Mouse (Mus musculus): ENCODE results near the gene Rbm38. TPM values are rescaled to one million over a fixed set of nuclear protein-coding genes. Genes with fewer than 3 reads are reported as not detected.
A peak's percentile ranks its signal among the peaks of the same experiment; 100 is the strongest.

The Rbm38 gene
- 1 to 10 TPM; 3.0 to 4.5 TPM for total RNA-seq (2021)
- long read RNA-seq, experiment 1, partial matches to known transcripts = 1 of 1 reads
- long read RNA-seq, experiment 1, other reads (novel, unspliced or antisense) = 0 of 1 reads
- long read RNA-seq, experiment 2, partial matches to known transcripts = 0 of 5 reads
- long read RNA-seq, experiment 2, other reads (novel, unspliced or antisense) = 1 of 5 reads

DNA sequence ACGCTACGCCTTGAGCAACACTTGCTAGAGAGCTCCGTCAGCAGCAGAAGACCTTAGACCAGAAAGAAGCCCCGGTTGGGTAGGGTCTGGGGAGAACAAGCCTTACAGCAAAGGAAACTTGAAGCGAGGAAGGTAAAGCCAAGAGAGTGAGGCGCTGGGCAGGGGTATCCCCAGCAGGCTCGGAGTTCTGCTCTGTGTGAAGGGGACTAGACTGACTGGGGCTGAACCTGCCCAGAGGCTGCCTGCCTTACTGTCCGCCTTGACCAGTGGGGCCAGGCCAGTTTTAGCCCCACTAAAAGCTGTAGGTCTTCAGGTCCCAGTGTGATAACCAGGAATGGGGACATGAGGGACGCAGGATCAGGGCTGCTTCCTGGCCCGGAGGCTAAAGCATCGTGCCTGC, at the start of gene Rbm38:
Rbm38 (plus strand) TSS at position 69 of the 400 bp plus-strand sequence.
- no peak within 1 kb of the TSS for H3K27ac ChIP-seq
- peak within 1 kb of the TSS; percentile 49 for H3K4me3 ChIP-seq
- TF ChIP-seq CTCF (conservative IDR thresholded peaks at IDR 0.05) = no peak
- no peak for DNase-seq (ENCODE audit: low spot score in 2 of 2)

DNA sequence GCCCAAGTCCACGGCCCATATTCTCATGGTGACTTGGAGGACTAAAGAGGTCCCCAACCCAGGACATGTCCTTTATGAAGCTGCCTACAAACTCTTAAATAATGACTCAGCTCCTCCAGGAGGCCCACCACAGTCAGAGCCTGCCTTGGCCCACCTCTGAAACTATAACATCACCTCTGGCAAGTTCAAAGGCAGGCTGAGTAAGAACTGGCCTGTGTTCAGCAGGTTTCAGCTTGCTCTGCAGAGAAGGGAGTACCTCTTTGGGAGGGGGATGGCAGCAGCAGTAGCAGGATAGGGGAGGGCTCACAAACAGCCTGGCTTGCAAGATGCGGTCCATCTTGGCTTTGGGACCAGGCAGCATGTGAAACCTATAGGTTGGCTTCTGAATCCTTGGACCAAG, 48.4 kb upstream of the Rbm38 start:
- Histone ChIP-seq H3K27ac (no peak overlapping the region), H3K4me3 (no peak overlapping the region)
- TF ChIP-seq CTCF (conservative IDR thresholded peaks at IDR 0.05) = no peak
- DNase-seq (ENCODE audit: low spot score in 2 of 2) = no peak

DNA sequence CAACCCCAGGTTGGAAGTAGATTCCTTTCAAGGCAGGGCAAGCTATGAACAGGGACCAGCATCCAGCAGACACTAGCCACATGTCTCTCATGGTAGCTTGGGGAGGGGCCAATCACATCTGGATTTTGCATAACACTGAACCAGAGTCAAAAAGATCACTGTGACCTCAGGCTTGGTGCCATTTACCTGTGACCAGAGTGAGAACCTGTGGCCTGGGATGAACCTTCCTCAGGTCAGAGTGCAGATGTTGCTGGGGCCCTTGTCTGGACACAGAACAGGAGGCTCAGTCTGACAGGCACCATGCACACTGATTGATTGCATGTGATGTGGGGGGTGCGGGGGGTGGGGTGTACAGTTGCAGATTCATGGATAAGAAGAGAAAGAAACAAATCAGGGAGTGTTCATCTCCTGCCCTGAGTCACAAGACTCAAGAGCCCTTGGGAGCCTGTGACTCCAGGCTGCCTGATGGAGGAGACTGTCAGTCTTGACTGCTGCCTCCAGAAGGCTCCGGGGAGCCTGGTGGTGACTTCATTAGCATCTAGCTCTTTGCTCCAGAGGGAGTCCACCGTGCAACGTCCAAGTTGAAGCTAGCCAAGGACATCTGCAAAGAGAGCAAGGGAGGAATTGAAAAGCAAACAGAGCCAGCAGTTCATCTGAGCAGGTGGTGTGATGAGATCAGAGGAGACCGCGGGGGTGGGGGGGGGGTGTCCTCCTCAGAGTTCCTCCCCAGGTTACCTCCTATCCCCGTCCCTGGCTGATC, 46.3 kb upstream of the Rbm38 start:
- no peak for TF ChIP-seq CTCF (conservative IDR thresholded peaks at IDR 0.05)
- H3K4me3 ChIP-seq = no peak overlapping the region
- H3K27ac ChIP-seq = no peak overlapping the region
- DNase-seq (ENCODE audit: low spot score in 2 of 2) = no peak

DNA sequence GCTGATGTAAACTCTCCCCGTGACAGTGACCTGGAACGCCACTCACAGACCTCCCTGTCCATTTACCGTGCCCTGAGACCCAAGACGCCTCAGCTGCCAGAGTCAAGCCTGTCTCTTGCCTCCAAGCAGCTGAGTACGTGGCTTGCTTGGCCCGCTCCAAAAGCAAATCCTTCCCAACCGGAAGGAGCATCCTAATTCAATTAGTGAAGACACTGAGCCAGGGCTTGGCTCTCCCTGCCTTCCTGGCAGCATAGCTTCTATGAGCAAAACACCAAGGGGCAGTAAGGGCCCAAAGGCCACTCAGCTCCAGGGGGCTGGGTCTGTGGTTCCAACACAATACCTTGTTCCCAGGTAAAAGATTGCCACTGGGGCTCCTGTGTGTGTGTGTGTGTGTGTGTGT, 45.6 kb upstream of the Rbm38 start:
- Histone ChIP-seq H3K27ac (no peak overlapping the region), H3K4me3 (no peak overlapping the region)
- no peak for DNase-seq (ENCODE audit: low spot score in 2 of 2)
- TF ChIP-seq CTCF (conservative IDR thresholded peaks at IDR 0.05) = no peak

DNA sequence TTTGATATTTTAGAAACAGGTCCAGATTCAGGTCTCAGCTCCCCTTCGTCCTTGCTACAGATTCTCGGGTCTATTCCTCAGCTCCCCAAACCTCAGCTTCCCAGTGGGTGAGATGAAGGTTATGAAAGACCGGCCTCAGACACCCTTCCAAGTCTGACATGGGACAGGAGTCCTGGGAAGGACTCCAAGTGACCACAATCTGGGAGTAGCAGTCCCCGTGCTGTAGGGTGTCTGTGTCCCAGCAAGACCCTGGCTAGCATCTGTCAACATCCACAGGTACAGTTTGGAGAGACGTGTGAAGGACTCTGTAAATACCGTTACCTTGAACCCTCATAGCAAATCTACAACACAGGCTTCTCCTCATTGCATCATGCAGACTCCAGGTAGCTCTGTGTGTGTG, 45.1 kb upstream of the Rbm38 start:
- no peak for DNase-seq (ENCODE audit: low spot score in 2 of 2)
- H3K27ac ChIP-seq = no peak overlapping the region
- H3K4me3 ChIP-seq = no peak overlapping the region
- TF ChIP-seq CTCF (conservative IDR thresholded peaks at IDR 0.05) = no peak

DNA sequence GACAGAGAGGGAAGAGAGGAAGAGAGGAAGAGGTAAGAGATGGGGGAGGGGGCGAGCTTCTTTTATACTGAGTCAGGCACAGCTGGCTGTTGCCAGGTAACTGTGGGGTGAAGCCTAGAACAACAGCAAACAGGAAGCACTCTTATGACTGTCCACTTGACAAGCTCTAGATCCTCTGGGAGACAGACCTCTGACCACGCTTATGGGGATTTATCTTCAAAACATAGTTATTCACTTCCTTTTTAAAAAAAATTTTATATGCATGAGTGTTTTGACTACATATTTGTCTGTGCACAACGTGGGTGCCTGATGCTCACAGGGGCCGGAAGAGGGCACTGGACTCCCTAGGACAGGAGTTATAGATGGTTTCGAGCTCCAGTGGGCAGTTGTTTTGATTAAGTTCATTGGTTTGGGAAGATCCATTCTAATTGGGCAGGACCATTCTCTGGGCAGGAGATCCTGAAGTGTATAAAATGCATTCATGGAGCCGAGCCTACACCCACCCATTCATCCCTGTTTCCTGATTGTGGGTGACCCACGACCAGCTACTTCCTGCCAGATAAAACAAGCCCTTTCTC, 43.5 kb upstream of the Rbm38 start:
- DNase-seq (ENCODE audit: low spot score in 2 of 2) = no peak
- H3K4me3 ChIP-seq = no peak overlapping the region
- TF ChIP-seq CTCF (conservative IDR thresholded peaks at IDR 0.05) = no peak
- no peak overlapping the region for H3K27ac ChIP-seq

DNA sequence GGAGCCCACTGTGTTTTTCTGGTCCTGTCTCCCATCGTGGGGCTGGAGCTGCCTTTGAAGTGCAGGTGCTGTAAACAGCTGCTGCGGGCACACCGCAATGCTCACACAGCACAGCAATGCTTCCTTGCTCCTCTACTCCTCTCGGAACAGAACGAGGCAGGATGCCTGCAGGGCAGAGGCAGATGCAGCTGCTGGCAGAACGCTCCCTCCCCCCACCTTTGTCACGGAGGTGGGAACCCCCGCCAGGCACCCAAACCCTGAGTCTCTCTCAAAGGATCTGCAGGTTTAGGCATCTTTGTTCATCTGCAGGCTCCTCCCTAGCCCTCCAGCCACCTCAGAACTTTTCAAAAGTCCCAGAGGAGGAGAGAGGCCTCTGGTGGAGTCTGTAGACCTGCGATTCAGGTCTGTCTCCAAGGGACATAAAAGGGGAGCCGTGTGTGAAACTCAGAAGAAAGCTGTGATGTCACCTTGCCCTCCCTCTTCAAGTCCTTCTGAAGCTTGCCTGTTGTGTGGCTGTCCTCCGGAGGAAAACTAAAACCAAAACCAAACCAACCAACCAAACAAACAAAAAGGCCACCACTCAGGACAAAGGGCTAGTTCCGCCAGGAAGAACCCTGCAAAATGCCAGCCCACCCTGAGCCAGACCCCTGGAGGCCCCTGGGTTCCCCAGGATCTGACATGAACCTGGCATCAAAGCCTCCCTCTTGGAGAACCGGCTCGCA, 42.7 kb upstream of the Rbm38 start, which contains the start of gene Spo11:
Spo11 (plus strand) TSS at position 292 of the 722 bp plus-strand sequence.
- DNase-seq (ENCODE audit: low spot score in 2 of 2) = no peak
- Histone ChIP-seq H3K27ac (no peak within 1 kb of the TSS), H3K4me3 (no peak within 1 kb of the TSS)
- no peak for TF ChIP-seq CTCF (conservative IDR thresholded peaks at IDR 0.05)

DNA sequence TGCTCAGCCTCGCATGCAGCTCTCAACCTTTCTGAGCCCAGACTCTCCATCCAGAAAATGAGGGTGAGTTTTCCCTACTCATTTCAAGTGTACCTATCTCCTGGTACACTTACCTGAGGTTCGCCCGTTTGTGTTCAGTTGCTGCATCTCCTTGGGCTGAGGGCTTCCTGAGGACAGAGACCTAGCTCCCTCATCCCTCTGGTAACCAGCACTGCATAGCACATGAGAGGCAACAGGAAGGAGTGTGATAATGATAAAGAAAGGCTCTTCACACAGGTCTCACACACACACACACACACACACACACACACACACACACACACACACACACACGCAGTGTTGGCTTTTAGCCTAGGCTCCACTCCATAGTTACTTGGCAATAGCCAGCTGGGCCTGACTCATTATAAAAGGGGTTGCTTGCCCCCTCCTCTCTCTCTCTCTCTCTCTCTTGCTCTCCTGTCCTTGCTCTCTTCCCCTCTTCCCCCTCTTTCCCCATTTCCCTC, 42.1 kb upstream of the Rbm38 start:
- H3K27ac ChIP-seq = no peak overlapping the region

DNA sequence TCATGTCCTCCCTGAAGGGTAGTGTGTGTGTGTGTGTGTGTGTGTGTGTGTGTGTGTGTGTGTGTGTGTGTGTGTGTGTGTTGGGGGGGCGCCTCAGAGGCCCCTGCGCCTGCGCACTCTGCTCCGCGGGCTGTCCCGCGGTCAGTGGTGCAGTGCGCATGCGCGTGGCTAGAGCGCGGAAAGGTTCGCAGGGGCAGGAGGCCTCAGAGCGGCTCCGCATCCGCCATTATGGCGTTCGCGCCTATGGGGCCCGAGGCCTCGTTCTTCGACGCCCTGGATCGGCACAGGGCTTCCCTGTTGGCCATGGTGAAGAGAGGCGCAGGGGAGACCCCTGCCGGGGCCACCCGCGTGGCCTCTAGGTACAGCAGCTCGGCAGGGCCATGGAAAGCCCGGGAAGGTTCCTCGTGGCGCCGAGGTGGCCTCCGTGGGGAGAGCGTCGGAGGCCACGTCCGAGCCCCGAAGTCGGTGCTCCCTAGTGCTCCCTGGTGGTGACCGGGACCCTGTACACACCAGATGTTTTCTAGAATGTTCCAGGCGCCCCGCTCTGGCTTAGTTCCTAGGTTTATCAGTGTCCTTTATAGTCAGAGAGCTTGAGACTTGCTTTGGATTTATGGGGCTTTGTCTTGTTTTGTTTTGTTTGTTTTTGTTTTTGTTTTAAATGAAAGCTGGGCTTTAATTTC, 40.5 kb upstream of the Rbm38 start:
- no peak for DNase-seq (ENCODE audit: low spot score in 2 of 2)
- no peak overlapping the region for H3K27ac ChIP-seq
- TF ChIP-seq CTCF (conservative IDR thresholded peaks at IDR 0.05) = peak; percentile 23
- H3K4me3 ChIP-seq = no peak overlapping the region

More for the DNA sequence above, 42.1 kb upstream of the Rbm38 start:
- no peak for DNase-seq (ENCODE audit: low spot score in 2 of 2)
- no peak overlapping the region for H3K4me3 ChIP-seq
- TF ChIP-seq CTCF (conservative IDR thresholded peaks at IDR 0.05) = no peak

DNA sequence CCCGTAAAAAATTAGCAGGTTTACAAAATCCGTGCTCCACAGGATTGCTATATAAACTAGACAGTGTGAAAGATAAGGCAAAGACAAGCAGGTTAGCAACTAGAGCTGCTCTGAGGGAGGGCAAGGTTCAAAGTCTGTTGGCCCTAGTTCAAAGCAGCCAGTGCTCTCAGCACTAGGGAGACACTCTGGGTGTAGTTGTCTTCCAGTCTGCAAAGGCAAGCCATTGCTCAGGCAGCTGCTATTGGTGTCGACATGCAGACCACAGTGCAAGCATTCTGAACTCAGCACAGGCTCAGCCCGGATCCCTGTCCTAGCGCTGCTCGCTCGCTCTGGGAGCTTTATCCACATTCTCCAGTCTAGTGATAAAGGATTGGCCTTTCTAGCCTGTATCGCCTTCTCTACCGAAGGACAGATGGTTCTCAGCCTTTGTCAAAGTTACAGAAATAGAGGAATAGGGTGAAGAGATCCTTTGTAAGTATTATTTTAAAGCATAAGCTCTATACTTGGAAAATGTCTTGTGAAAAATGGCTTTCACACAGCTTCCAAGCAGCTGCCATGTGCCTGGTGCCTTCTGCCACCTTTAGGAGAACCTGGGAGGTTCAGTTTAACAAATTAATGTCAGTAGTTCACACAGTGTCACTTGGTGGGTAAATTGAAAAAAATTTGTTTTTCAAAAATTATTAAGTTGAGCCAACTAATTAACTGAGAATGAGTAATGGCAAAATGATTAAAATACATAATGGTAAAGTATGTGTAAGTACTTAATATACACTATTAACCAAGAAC, 37.3 kb upstream of the Rbm38 start:
- peak; percentile 73 for TF ChIP-seq CTCF (conservative IDR thresholded peaks at IDR 0.05)
- no peak for DNase-seq (ENCODE audit: low spot score in 2 of 2)
- Histone ChIP-seq H3K4me3 (no peak overlapping the region), H3K27ac (no peak overlapping the region)

DNA sequence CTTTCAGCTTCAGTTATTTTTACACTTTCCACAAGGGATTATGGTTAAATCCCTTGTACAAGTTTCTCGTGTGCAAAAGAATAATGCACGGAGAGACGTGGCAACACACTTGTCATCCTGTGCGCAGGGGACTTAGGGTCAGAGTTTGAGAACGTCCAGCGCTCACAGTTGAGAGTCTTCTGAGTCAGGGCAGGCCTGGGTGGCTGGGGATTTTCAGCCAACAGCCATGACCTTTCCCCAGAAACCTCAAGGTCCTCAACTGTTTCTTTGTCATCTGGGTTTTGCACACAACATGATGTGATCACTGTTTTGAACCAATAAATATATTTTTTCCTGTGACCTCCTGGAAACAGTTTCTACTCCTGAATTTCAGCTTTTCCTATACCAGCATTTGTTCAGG, 30.1 kb upstream of the Rbm38 start:
- no peak overlapping the region for H3K27ac ChIP-seq
- DNase-seq (ENCODE audit: low spot score in 2 of 2) = no peak
- TF ChIP-seq CTCF (conservative IDR thresholded peaks at IDR 0.05) = no peak
- no peak overlapping the region for H3K4me3 ChIP-seq

DNA sequence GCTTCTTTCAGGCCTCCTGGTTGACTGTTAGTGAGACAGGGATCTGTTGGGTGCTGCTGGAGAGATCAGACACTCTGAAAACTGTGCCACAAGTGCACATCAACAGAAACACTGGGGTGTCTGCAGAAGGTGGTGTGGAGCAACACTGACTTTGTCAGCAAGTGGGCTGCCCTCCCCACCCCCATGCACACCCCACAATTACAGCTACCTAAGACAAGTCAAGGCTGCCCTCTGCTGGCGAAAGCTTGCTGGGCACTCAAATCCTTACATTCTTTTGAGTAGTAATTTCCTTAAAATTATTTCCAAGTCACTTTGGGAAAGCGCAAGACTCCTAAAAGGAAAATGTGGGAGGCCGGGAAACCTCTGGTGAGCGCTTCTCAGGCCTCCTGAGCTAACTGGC, 24.1 kb upstream of the Rbm38 start:
- Histone ChIP-seq H3K4me3 (no peak overlapping the region), H3K27ac (no peak overlapping the region)
- TF ChIP-seq CTCF (conservative IDR thresholded peaks at IDR 0.05) = peak; percentile 96
- DNase-seq (ENCODE audit: low spot score in 2 of 2) = peak; percentile 63 to 80
